Mouse (Mus musculus) limb, embryonic 14.5 days (tissue): Measurements from ENCODE around the gene Malrd1. TPM values are rescaled to one million over a fixed set of nuclear protein-coding genes. Genes with fewer than 3 reads are reported as not detected.

ENCODE experiments used
- ATAC-seq: fragments of 200-750 bp; cut with Nextera tagmentation; 2 replicates; pipeline ENCODE4 v1.8.0; 2017; ENCODE audit warnings: low read depth, moderate number of reproducible peaks, moderate TSS enrichment; ENCODE audit not compliant: low FRiP score
- DNase-seq: peaks from one replicate; pipeline ENCODE4 v3.0.0-alpha.2; 2015; ENCODE audit warnings: low spot score
- H3K27ac ChIP-seq: fragments of 300-500 bp; sonication (generic); replicated peaks from 2 replicates; pipeline ENCODE4 v1.5.1; 2014; ENCODE audit warnings: low read depth, mild to moderate bottlenecking, low read length, moderate library complexity, mixed read lengths
- H3K27me3 ChIP-seq: fragments of 300-500 bp; sonication (generic); 2 replicates; pipeline ENCODE4 v1.6.1; 2014; ENCODE audit warnings: low read length, mixed read lengths; ENCODE audit not compliant: control insufficient read depth, insufficient read depth
- H3K36me3 ChIP-seq: fragments of 300-500 bp; sonication (generic); 2 replicates; pipeline ENCODE4 v1.6.1; 2014; ENCODE audit warnings: mild to moderate bottlenecking, low read length, moderate library complexity, mixed read lengths; ENCODE audit not compliant: control insufficient read depth, insufficient read depth
- H3K4me1 ChIP-seq: fragments of 300-500 bp; sonication (generic); 2 replicates; pipeline ENCODE4 v1.6.1; 2014; ENCODE audit warnings: antibody characterized with exemption, low read length, mixed read lengths; ENCODE audit not compliant: control insufficient read depth, insufficient read depth
- H3K4me2 ChIP-seq: fragments of 300-500 bp; sonication (generic); replicated peaks from 2 replicates; pipeline ENCODE4 v1.6.1; 2014; ENCODE audit warnings: low read depth, mild to moderate bottlenecking, low read length, moderate library complexity; ENCODE audit not compliant: severe bottlenecking
- H3K4me3 ChIP-seq: fragments of 300-500 bp; sonication (generic); replicated peaks from 2 replicates; pipeline ENCODE4 v1.5.1; 2014; ENCODE audit warnings: low read length
- H3K9ac ChIP-seq: fragments of 300-500 bp; sonication (generic); 2 replicates; pipeline ENCODE4 v1.6.1; 2014; ENCODE audit warnings: mild to moderate bottlenecking, low read depth, low read length, moderate library complexity; ENCODE audit not compliant: severe bottlenecking
- H3K9me3 ChIP-seq: fragments of 300-500 bp; sonication (generic); 2 replicates; pipeline ENCODE4 v1.6.1; 2016; ENCODE audit warnings: low read length; ENCODE audit not compliant: control insufficient read depth
- POLR2A ChIP-seq: fragments of 200-500 bp; IDR thresholded peaks from 2 replicates; pipeline ENCODE4 v1.8.0; 2012; ENCODE audit warnings: inconsistent platforms, mild to moderate bottlenecking, moderate library complexity, borderline replicate concordance; ENCODE audit not compliant: insufficient read depth, insufficient read length; ENCODE audit errors: extremely low read depth
- WGBS: fragments of 180-500 bp; shearing (Covaris S2); extraction: QIAGEN DNeasy Blood & Tissue Kit; methylation state at CpG from one replicate; pipeline ENCODE4 v1.1.7; 2014; 5-methylcytosine and 5-hydroxymethylcytosine counted together
- polyA plus RNA-seq, 2 experiments: library from polyadenylated mRNA; depleted of rRNA in 1 of 2; stranded (reverse) in 1 of 2; unstranded in 1 of 2; fragments of >200 nt; fragmentation: Nextera tagmentation in 1 of 2; extraction: Ambion mirVana in 1 of 2; gene quantifications; 2 replicates each; pipeline versions ENCODE4 v1.2.1 to v1.2.3; 2012 to 2014

Gene Malrd1
- polyA plus RNA-seq, 2 experiments = 0.04 TPM; not detected in 1

GRCm38 (mm10) chr2:16152623-16153022 is 626.3 kb downstream of the Malrd1 start:
- Histone ChIP-seq H3K4me3 (no peak overlapping the region), H3K4me1 (no peaks in the 10 kb centered on the region), H3K4me2 (no peak overlapping the region), H3K9me3 (no peaks in the 10 kb centered on the region), H3K36me3 (no peaks in the 10 kb centered on the region), H3K9ac (no peak overlapping the region), H3K27me3 (no peaks in the 10 kb centered on the region), H3K27ac (no peak overlapping the region)
- ATAC-seq (no peak), DNase-seq (peak; percentile 11)
- no peak for TF ChIP-seq POLR2A

- no peak for TF ChIP-seq POLR2A
- Histone ChIP-seq H3K9me3 (no peaks in the 10 kb centered on the region), H3K4me3 (no peak overlapping the region), H3K36me3 (no peaks in the 10 kb centered on the region), H3K27me3 (no peaks in the 10 kb centered on the region), H3K4me1 (no peaks in the 10 kb centered on the region), H3K27ac (no peak overlapping the region), H3K4me2 (no peak overlapping the region), H3K9ac (no peak overlapping the region)
- DNase-seq (no peak), ATAC-seq (no peak)
- 80% methylated on average over 5 of the region's 5 CpGs for WGBS
Measured at GRCm38 (mm10) chr2:16163246-16163989, 637.1 kb downstream of the Malrd1 start.

GRCm38 (mm10) chr2:16168611-16169010 is 642.3 kb downstream of the Malrd1 start:
- no peaks in the 10 kb centered on the region for H3K9me3 ChIP-seq
- H3K36me3 ChIP-seq = no peaks in the 10 kb centered on the region
- DNase-seq = no peak
- TF ChIP-seq POLR2A = no peak
- ATAC-seq = no peak
- WGBS = 75% methylated on average over 2 of the region's 2 CpGs
- H3K27ac ChIP-seq = no peak overlapping the region
- H3K4me3 ChIP-seq = no peak overlapping the region
- H3K4me1 ChIP-seq = no peaks in the 10 kb centered on the region
- no peak overlapping the region for H3K9ac ChIP-seq
- H3K4me2 ChIP-seq = no peak overlapping the region
- H3K27me3 ChIP-seq = no peaks in the 10 kb centered on the region

GRCm38 (mm10) chr2:16172086-16172485 is 645.8 kb downstream of the Malrd1 start:
- Histone ChIP-seq H3K4me3 (no peak overlapping the region), H3K27me3 (no peaks in the 10 kb centered on the region), H3K4me2 (no peak overlapping the region), H3K27ac (no peak overlapping the region), H3K4me1 (no peaks in the 10 kb centered on the region), H3K9me3 (no peaks in the 10 kb centered on the region), H3K36me3 (no peaks in the 10 kb centered on the region), H3K9ac (no peak overlapping the region)
- ATAC-seq (no peak), DNase-seq (no peak)
- no peak for TF ChIP-seq POLR2A

GRCm38 (mm10) chr2:16173355-16173754 is 647.1 kb downstream of the Malrd1 start:
- no peak overlapping the region for H3K4me3 ChIP-seq
- H3K36me3 ChIP-seq = no peaks in the 10 kb centered on the region
- no peak for DNase-seq
- WGBS = 59% methylated on average over 2 of the region's 2 CpGs
- no peaks in the 10 kb centered on the region for H3K27me3 ChIP-seq
- H3K4me1 ChIP-seq = no peaks in the 10 kb centered on the region
- H3K9ac ChIP-seq = no peak overlapping the region
- no peak overlapping the region for H3K4me2 ChIP-seq
- ATAC-seq = no peak
- no peaks in the 10 kb centered on the region for H3K9me3 ChIP-seq
- TF ChIP-seq POLR2A = no peak
- no peak overlapping the region for H3K27ac ChIP-seq
